Mouse (Mus musculus) forebrain, embryonic 15.5 days (tissue): Measurements from ENCODE around the gene Gm1043. TPM values are rescaled to one million over a fixed set of nuclear protein-coding genes. Genes with fewer than 3 reads are reported as not detected.

Source experiments
- ATAC-seq: fragments of 200-750 bp; cut with Nextera tagmentation; replicated peaks from 2 replicates; pipeline ENCODE4 v1.8.0; 2017; ENCODE audit warnings: mild to moderate bottlenecking, moderate TSS enrichment, moderate library complexity
- H3K27ac ChIP-seq: fragments of 300-500 bp; sonication (generic); replicated peaks from 2 replicates; pipeline ENCODE4 v1.5.1; 2015; ENCODE audit warnings: mild to moderate bottlenecking, inconsistent platforms
- H3K27me3 ChIP-seq: fragments of 300-500 bp; sonication (generic); 2 replicates; pipeline ENCODE4 v1.6.1; 2015; ENCODE audit warnings: inconsistent platforms
- H3K36me3 ChIP-seq: fragments of 300-500 bp; sonication (generic); 2 replicates; pipeline ENCODE4 v1.6.1; 2015; ENCODE audit warnings: mild to moderate bottlenecking, inconsistent platforms
- H3K4me1 ChIP-seq: fragments of 300-500 bp; sonication (generic); 2 replicates; pipeline ENCODE4 v1.6.1; 2015; ENCODE audit warnings: inconsistent platforms
- H3K4me2 ChIP-seq: fragments of 300-500 bp; sonication (generic); replicated peaks from 2 replicates; pipeline ENCODE4 v1.6.1; 2015; ENCODE audit warnings: mild to moderate bottlenecking, inconsistent platforms
- H3K4me3 ChIP-seq: fragments of 300-500 bp; sonication (generic); 2 replicates; pipeline ENCODE4 v1.5.1; 2015; ENCODE audit warnings: mild to moderate bottlenecking, inconsistent platforms
- H3K9ac ChIP-seq: fragments of 300-500 bp; sonication (generic); replicated peaks from 2 replicates; pipeline ENCODE4 v1.6.1; 2015; ENCODE audit warnings: mild to moderate bottlenecking, inconsistent platforms
- H3K9me3 ChIP-seq: fragments of 300-500 bp; sonication (generic); 2 replicates; pipeline ENCODE4 v1.6.1; 2016; ENCODE audit warnings: inconsistent platforms
- WGBS: fragments of 180-500 bp; shearing (Covaris S2); methylation state at CpG from one replicate; pipeline ENCODE4 v1.1.7; 2015; ENCODE audit warnings: mixed read lengths; 5-methylcytosine and 5-hydroxymethylcytosine counted together
- polyA plus RNA-seq: library from polyadenylated mRNA; unstranded; fragments of >200 nt; fragmentation: Nextera tagmentation; extraction: Ambion mirVana; gene quantifications from 2 replicates; pipeline ENCODE4 v1.2.1, GENCODE M21; 2015

Gene Gm1043
- polyA plus RNA-seq, 1 experiment from 2014 or later: 2.3 TPM

DNA sequence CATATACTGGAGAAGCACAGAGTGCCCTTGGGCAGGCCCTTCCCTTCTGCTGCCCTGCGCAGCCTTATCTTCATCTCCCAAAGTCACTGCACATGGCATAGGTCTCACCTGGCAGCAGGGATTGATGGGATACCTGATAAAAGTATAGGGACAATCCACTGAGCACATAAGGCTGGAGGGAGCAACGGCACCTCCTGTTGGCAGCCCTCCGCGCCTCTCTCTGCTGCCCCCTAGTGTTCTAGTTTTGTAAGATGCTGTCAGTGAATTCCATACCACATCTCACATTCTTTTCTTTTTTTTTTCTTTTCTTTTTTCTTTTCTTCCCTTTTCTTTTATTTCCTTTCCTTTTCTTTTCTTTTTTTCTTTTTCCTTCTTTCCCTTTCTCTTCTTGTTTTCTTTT lies 62.4 kb downstream of the Gm1043 start:
- WGBS: 13% methylated on average over 4 of the region's 4 CpGs
- no peak overlapping the region for H3K4me3 ChIP-seq
- 0 out of 2 replicates have a peak, but pooled peaks cover 4% of the 10 kb centered on the region for H3K27me3 ChIP-seq
- H3K36me3 ChIP-seq: no peaks in the 10 kb centered on the region
- no peaks in the 10 kb centered on the region for H3K4me1 ChIP-seq
- no peak overlapping the region for H3K4me2 ChIP-seq
- no peaks in the 10 kb centered on the region for H3K9me3 ChIP-seq
- no peak overlapping the region for H3K9ac ChIP-seq
- ATAC-seq: no peak
- no peak overlapping the region for H3K27ac ChIP-seq

DNA sequence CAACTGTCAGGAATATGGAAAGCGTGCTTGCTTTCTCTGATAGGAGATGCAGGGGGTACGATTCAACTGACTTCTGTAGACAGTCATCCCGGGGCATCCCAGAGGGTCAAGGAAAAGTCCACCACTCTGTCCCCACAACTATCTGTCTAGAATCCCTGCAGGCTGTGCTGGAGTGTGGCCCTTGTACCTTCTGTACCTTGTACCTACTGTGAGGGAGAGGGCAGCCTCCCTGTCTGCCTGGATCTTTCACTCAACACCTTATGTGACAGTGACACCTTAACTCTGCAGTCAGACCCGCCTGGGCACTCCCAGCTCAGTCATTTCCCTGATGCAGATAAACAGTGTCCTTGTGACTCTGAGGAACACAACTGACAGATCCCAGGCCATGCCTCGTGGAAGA lies 65.5 kb downstream of the Gm1043 start:
- Histone ChIP-seq H3K9me3 (no peaks in the 10 kb centered on the region), H3K27ac (no peak overlapping the region), H3K27me3 (0 out of 2 replicates have a peak, but pooled peaks cover 4% of the 10 kb centered on the region), H3K4me1 (no peaks in the 10 kb centered on the region), H3K4me2 (no peak overlapping the region), H3K4me3 (no peak overlapping the region), H3K36me3 (no peaks in the 10 kb centered on the region), H3K9ac (no peak overlapping the region)
- WGBS: 75% methylated on average over 5 of the region's 5 CpGs
- no peak for ATAC-seq

DNA sequence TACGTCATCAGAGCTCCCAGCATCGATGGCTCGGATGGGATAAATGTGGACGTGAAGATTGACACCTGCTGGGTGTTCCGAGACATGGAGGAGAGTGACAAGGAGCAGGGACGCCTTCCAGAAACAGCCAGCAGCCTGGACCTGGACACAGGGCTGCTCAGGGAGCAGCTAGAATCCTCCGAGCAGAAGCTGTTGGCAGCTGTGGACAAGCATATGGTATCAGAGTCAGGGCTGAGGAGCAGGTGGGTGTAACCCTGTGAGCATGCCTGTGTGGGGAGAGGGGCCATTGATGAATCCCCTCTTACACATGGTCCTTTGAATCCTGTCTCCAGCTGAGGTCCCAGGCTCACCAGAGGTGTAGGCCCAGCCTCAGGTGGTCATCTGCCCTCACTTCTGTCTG lies 69.3 kb downstream of the Gm1043 start:
- no peak for ATAC-seq
- Histone ChIP-seq H3K4me3 (no peak overlapping the region), H3K9ac (no peak overlapping the region), H3K27ac (no peak overlapping the region), H3K36me3 (no peaks in the 10 kb centered on the region), H3K27me3 (peaks cover 5% of the 10 kb centered on the region; the same call in 1 of the 2 replicates), H3K9me3 (no peaks in the 10 kb centered on the region), H3K4me1 (no peaks in the 10 kb centered on the region), H3K4me2 (no peak overlapping the region)
- whole genome bisulfite sequencing: 77% methylated on average over 7 of the region's 7 CpGs

DNA sequence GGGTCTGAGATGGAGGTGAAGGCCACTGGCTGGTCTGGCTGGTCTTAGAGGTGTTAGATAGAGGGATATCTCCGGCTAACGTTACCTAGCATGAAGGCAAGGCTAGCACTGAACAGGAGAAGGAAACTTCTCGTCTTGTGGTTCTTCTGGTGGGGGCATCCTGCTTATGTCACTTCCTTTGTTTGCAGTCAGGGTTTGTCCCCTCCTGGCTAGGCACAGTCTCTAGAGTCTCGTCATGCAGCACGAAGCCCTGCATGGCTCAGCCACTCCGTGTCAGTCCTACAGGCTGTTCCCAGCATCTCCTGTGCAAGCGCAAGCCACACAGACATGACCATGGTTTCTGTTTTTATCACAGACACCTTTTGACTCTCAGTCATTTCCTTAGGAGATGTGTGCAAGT lies 73.2 kb downstream of the Gm1043 start:
- 86% methylated on average over 7 of the region's 7 CpGs for WGBS
- ATAC-seq: no peak
- no peaks in the 10 kb centered on the region for H3K9me3 ChIP-seq
- H3K36me3 ChIP-seq: no peaks in the 10 kb centered on the region
- no peak overlapping the region for H3K27ac ChIP-seq
- H3K4me3 ChIP-seq: no peak overlapping the region
- H3K4me1 ChIP-seq: peaks cover 7% of the 10 kb centered on the region
- no peak overlapping the region for H3K9ac ChIP-seq
- H3K27me3 ChIP-seq: peaks cover 43% of the 10 kb centered on the region
- H3K4me2 ChIP-seq: no peak overlapping the region

DNA sequence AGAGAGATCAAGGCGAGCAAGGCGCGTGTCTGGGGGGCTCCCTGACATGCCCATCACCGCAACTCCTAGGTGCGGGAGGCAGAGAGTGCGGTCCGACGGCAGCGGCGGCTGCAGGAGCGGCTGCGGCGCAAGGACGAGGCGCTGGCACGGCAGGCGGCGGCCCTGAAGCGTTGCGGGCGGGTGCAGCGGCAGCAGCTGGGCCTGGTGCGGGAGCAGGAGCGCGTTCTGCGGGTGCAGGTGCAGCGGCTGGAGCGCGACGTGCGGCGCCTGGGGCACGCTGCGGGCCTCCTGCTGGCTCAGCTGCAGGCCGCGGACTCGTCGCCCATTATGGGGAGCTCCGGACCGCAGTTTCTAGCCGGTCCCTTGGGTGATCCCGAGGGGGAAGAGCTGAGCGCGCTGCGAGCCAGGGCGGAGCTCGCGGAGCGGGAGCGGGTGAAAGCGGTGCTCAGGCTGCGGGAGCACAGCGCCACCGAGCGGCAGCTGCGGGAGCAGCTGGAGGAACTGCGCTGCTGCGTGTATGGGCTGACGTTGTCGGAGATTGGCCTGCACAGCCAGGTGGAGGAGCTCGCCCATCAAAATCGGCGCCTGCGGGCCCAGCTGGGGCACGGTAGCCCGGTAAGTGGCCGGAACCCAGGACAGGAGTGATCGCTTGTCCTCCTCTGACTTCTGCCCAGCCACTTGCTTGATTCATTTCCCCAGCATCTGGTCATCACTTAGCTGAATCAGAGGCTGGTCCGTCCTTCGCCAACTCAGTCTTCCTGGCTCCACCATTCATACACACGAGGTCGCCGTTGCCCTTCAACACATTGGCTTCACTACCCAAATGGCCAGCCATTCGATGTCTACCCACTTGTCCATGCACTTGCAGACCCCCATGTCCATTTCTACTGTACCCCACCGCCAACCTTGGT lies 78.0 kb downstream of the Gm1043 start:
- peak; percentile 92 for ATAC-seq
- H3K27ac ChIP-seq: no peak overlapping the region
- H3K4me2 ChIP-seq: peak overlapping the region; percentile 81
- peak overlapping the region; percentile 51 for H3K4me3 ChIP-seq
- H3K9ac ChIP-seq: peak overlapping the region; percentile 54
- no peaks in the 10 kb centered on the region for H3K36me3 ChIP-seq
- H3K4me1 ChIP-seq: peaks cover 10% of the 10 kb centered on the region
- peaks cover 54% of the 10 kb centered on the region for H3K27me3 ChIP-seq
- WGBS: 5% methylated on average over 66 of the region's 75 CpGs
- H3K9me3 ChIP-seq: no peaks in the 10 kb centered on the region

DNA sequence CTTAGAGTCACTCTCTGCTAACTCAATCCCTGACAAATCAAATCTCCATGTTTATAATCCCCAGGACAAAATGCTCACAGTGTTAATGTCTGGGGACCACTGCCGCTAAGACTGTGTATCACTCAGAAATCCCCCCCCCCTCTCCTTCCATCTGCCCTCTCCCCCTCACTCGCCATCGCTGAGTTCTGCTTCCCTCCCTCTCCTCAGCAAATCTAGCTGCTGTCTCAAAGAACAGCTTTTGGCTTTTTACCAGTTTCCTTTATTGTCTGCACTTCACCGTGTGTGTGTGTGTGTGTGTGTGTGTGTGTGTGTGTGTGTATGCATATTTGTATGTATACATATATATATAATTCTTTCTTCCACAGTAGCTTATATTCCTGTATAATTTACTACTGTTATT lies 91.3 kb downstream of the Gm1043 start:
- peak; percentile 44; the same call in 1 of the 2 replicates for ATAC-seq
- Histone ChIP-seq H3K4me1 (0 out of 2 replicates have a peak, but pooled peaks cover 5% of the 10 kb centered on the region), H3K4me2 (no peak overlapping the region), H3K9ac (no peak overlapping the region), H3K9me3 (no peaks in the 10 kb centered on the region), H3K27me3 (no peaks in the 10 kb centered on the region), H3K36me3 (no peaks in the 10 kb centered on the region), H3K4me3 (no peak overlapping the region), H3K27ac (no peak overlapping the region)
- 14% methylated on average over 4 of the region's 4 CpGs for WGBS

DNA sequence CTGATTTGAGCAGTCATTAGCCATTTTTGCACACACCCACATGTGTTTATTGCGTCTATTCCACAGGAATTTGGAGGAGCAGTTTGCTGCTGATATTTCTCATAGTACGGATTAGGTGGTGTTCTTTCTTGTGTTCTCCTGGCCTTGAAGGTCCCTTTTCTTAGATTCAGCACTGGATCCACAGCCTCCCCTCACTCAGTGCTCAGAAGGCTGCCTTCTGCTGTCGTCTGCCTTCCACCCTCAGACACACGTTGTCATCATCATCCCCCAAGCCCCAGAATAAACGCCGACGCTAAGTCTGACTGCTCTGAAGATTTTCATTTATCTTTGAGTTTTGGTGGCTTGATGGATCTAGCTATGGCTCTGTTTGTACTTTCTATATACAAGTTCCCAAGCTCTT lies 91.9 kb downstream of the Gm1043 start:
- no peaks in the 10 kb centered on the region for H3K36me3 ChIP-seq
- no peaks in the 10 kb centered on the region for H3K27me3 ChIP-seq
- H3K9ac ChIP-seq: no peak overlapping the region
- ATAC-seq: no peak
- no peaks in the 10 kb centered on the region for H3K9me3 ChIP-seq
- 65% methylated on average over 7 of the region's 7 CpGs for WGBS
- no peak overlapping the region for H3K4me3 ChIP-seq
- H3K27ac ChIP-seq: peak overlapping the region; percentile 16; the same call in 1 of the 2 replicates
- no peak overlapping the region for H3K4me2 ChIP-seq
- 0 out of 2 replicates have a peak, but pooled peaks cover 5% of the 10 kb centered on the region for H3K4me1 ChIP-seq

DNA sequence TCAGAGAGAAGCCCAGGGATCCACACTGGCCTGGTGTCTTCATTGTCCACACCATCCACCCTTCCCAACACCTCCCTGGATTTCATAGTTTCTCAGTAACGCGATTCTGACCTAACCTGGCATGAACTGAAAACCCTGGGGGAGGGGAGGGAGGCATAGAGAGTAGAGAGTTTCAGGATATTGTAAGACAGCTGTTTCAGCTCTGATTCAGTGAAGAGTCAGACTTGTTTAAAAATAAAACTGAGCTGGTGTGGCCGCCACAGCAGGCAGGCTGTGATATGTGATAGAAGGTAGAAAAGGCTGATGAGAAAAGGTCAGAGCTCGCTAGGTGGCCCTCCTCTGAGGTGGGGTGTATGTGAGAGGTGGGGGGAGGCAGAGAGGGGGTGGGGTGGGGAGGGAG lies 93.6 kb downstream of the Gm1043 start:
- Histone ChIP-seq H3K4me3 (no peak overlapping the region), H3K9ac (no peak overlapping the region), H3K27me3 (no peaks in the 10 kb centered on the region), H3K4me1 (0 out of 2 replicates have a peak, but pooled peaks cover 5% of the 10 kb centered on the region), H3K4me2 (no peak overlapping the region), H3K36me3 (no peaks in the 10 kb centered on the region), H3K27ac (no peak overlapping the region), H3K9me3 (no peaks in the 10 kb centered on the region)
- ATAC-seq: no peak
- WGBS: 86% methylated on average over 4 of the region's 4 CpGs

DNA sequence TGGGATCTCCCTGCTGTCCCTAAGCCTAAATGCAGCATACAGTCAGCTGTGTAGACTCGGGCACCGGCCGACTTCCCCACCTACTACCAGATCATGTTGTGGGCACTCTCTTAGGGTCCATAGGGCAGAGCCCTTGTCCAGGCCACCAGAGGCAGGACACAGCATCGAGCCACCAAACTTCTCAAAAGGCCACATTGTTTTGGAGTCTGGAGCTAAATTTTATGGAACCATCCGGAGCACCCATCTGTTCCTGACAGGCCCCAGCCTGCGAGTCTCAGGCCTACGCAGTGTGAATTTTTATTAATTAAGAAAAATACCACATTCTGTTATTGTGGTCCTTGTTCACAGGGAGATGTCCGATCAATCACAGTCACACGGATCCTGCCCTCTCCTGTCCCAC lies 94.7 kb downstream of the Gm1043 start:
- 83% methylated on average over 9 of the region's 9 CpGs for WGBS
- no peaks in the 10 kb centered on the region for H3K36me3 ChIP-seq
- ATAC-seq: no peak

DNA sequence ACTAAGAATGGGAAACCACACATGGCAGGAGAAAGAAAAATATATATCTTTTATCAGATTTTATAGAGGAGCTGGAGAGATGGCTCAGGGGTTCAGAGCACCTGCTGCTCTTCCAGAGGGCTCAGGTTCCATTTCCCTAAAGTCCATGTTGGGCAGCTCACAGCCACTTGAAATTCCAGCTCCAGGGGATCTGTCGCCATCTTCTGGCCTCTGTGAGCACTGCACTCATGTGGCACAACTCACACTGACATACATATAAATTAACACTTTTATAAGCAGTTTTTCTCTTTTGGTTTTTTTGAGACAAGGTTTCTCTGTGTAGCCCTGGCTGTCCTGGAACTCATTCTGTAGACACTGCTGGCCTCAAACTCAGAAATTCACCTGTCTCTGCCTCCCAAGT lies 95.5 kb downstream of the Gm1043 start:
- 65% methylated on average over 1 of the region's 1 CpGs for WGBS
- H3K27ac ChIP-seq: no peak overlapping the region
- no peak overlapping the region for H3K9ac ChIP-seq
- ATAC-seq: no peak
- H3K4me2 ChIP-seq: no peak overlapping the region
- H3K27me3 ChIP-seq: no peaks in the 10 kb centered on the region
- H3K36me3 ChIP-seq: no peaks in the 10 kb centered on the region
- H3K9me3 ChIP-seq: no peaks in the 10 kb centered on the region
- H3K4me3 ChIP-seq: no peak overlapping the region
- H3K4me1 ChIP-seq: 0 out of 2 replicates have a peak, but pooled peaks cover 5% of the 10 kb centered on the region

More for the DNA sequence above, 94.7 kb downstream of the Gm1043 start:
- H3K4me3 ChIP-seq: no peak overlapping the region
- no peak overlapping the region for H3K9ac ChIP-seq
- no peak overlapping the region for H3K27ac ChIP-seq
- no peak overlapping the region for H3K4me2 ChIP-seq
- no peaks in the 10 kb centered on the region for H3K9me3 ChIP-seq
- no peaks in the 10 kb centered on the region for H3K27me3 ChIP-seq
- H3K4me1 ChIP-seq: 0 out of 2 replicates have a peak, but pooled peaks cover 5% of the 10 kb centered on the region

DNA sequence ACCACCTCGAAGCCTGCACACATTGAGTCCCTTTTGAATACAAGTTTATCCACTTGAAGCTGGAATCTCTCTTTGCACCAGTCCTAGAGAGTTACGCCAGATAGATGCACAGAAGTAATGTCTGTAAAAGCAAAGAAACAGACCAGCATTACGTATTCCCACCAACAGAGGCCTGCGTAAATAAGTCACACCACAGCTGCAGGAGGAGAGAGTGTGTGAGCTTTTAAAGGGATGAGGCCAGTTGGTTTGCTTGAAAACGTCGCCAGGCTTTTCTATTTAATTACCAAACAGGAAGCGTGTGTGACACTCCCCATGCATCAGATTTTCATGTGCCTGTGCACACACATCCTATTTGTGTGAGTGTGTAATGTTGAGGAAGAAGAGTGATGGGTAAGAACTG lies 99.4 kb downstream of the Gm1043 start:
- no peaks in the 10 kb centered on the region for H3K4me1 ChIP-seq
- no peaks in the 10 kb centered on the region for H3K36me3 ChIP-seq
- H3K4me2 ChIP-seq: no peak overlapping the region
- WGBS: 65% methylated on average over 7 of the region's 7 CpGs
- no peak overlapping the region for H3K4me3 ChIP-seq
- no peaks in the 10 kb centered on the region for H3K9me3 ChIP-seq
- no peaks in the 10 kb centered on the region for H3K27me3 ChIP-seq
- H3K9ac ChIP-seq: no peak overlapping the region
- H3K27ac ChIP-seq: peak overlapping the region; percentile 23; the same call in 1 of the 2 replicates
- no peak for ATAC-seq

DNA sequence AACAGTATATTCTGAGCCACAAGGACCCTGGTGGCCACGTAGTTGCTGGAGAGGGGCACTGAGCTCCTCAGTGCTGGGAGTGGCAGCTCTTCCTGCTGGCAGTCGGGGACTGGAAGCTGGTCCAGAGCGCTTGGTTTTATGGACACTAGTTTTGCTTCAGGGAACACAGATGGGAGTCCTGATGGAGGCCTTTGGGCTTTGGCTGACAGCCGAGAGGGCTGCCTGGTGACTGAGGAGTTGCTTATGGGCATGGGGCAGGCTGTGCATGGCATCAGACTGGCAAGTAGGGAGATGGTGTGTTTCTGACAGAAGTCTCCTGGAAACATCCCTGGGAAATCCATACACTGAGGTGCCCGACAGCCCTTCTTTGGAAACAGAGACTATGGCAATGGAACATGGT lies 105.2 kb downstream of the Gm1043 start:
- 77% methylated on average over 5 of the region's 5 CpGs for WGBS

More for the DNA sequence above, 105.2 kb downstream of the Gm1043 start:
- Histone ChIP-seq H3K4me1 (no peaks in the 10 kb centered on the region), H3K9ac (no peak overlapping the region), H3K27me3 (no peaks in the 10 kb centered on the region), H3K9me3 (no peaks in the 10 kb centered on the region), H3K4me2 (no peak overlapping the region), H3K4me3 (no peak overlapping the region), H3K27ac (no peak overlapping the region), H3K36me3 (no peaks in the 10 kb centered on the region)
- no peak for ATAC-seq
